Mouse (Mus musculus) MEL (cell line): ENCODE results near the gene Ankrd52. TPM values are rescaled to one million over a fixed set of nuclear protein-coding genes. Genes with fewer than 3 reads are reported as not detected.

Experiments used
- DNase-seq: peaks from one replicate; pipeline ENCODE4 v3.0.0; 2011; ENCODE audit warnings: low read depth, low spot score
- H3K27ac ChIP-seq: 2 replicates; pipeline ENCODE4 v1.5.1; 2012; ENCODE audit warnings: low read depth, mild to moderate bottlenecking, control low read depth, low read length, moderate library complexity; ENCODE audit not compliant: control insufficient read depth
- H3K27me3 ChIP-seq, 2 experiments: fragments of 150-350 bp in 1 of 2; sonication (generic) in 1 of 2; 2 replicates each; pipeline ENCODE4 v1.6.1; 2012; ENCODE audit warnings: low read length in 2 of 2, mild to moderate bottlenecking in 2 of 2, improper control_type of control experiment in 1 of 2, moderate library complexity in 1 of 2; ENCODE audit not compliant: insufficient read depth in 2 of 2, control insufficient read depth in 1 of 2
- H3K36me3 ChIP-seq, 2 experiments: 2 replicates each; pipeline ENCODE4 v1.6.1; 2012 to 2014; ENCODE audit warnings: low read length in 2 of 2, improper control_type of control experiment in 1 of 2, inconsistent platforms in 1 of 2, mild to moderate bottlenecking in 1 of 2; ENCODE audit not compliant: insufficient read depth in 2 of 2, control insufficient read depth in 1 of 2
- H3K4me1 ChIP-seq, 2 experiments: fragments of 150-350 bp in 1 of 2; sonication (generic) in 1 of 2; 2 replicates each; pipeline ENCODE4 v1.6.1; 2012; ENCODE audit warnings: low read length in 2 of 2, improper control_type of control experiment in 1 of 2, mild to moderate bottlenecking in 1 of 2; ENCODE audit not compliant: insufficient read depth in 2 of 2, control insufficient read depth in 1 of 2
- H3K4me3 ChIP-seq, 2 experiments: fragments of 150-350 bp in 1 of 2; sonication (generic) in 1 of 2; 2 replicates each; pipeline ENCODE4 v1.5.1; 2012; ENCODE audit warnings: low read depth in 2 of 2, low read length in 2 of 2, mild to moderate bottlenecking in 2 of 2, moderate library complexity in 2 of 2, control low read depth in 1 of 2, improper control_type of control experiment in 1 of 2; ENCODE audit not compliant: control insufficient read depth in 1 of 2, insufficient read depth in 1 of 2
- H3K79me2 ChIP-seq: 2 replicates; pipeline ENCODE4 v1.6.1; 2012; ENCODE audit warnings: mild to moderate bottlenecking, low read length, moderate library complexity; ENCODE audit not compliant: control insufficient read depth, poor library complexity, insufficient read depth
- H3K9ac ChIP-seq: 2 replicates; pipeline ENCODE4 v1.6.1; 2012; ENCODE audit warnings: low read depth, mild to moderate bottlenecking, control low read depth, low read length, moderate library complexity; ENCODE audit not compliant: control insufficient read depth, poor library complexity, severe bottlenecking
- H3K9me3 ChIP-seq: fragments of 150-350 bp; sonication (generic); replicated peaks from 2 replicates; pipeline ENCODE4 v1.6.1; 2012; ENCODE audit warnings: mild to moderate bottlenecking, low read length, improper control_type of control experiment, moderate library complexity; ENCODE audit not compliant: insufficient read depth
- BHLHE40 ChIP-seq: IDR thresholded peaks from 2 replicates; pipeline ENCODE4 v1.6.1; 2012; ENCODE audit warnings: low read depth, mild to moderate bottlenecking, inconsistent platforms, low read length, improper control_type of control experiment, borderline replicate concordance
- CHD2 ChIP-seq: IDR thresholded peaks from 2 replicates; pipeline ENCODE4 v1.6.1; 2011; ENCODE audit warnings: low read length, improper control_type of control experiment
- CTCF ChIP-seq, 3 experiments: IDR thresholded peaks in 2 of 3; conservative IDR thresholded peaks in 1 of 3; 2 replicates each; pipeline ENCODE4 v1.5.1; 2011 to 2012; ENCODE audit warnings: low read length in 3 of 3, low read depth in 2 of 3, mild to moderate bottlenecking in 2 of 3, improper control_type of control experiment in 1 of 3, inconsistent platforms in 1 of 3, mixed read lengths in 1 of 3, moderate library complexity in 1 of 3; ENCODE audit not compliant: control insufficient read depth in 1 of 3, insufficient read depth in 1 of 3, poor library complexity in 1 of 3, severe bottlenecking in 1 of 3
- E2F4 ChIP-seq: IDR thresholded peaks from 2 replicates; pipeline ENCODE4 v1.6.1; 2011; ENCODE audit warnings: low read depth, low read length, improper control_type of control experiment, borderline replicate concordance
- ELF1 ChIP-seq: IDR thresholded peaks from 2 replicates; pipeline ENCODE4 v1.6.1; 2014; ENCODE audit warnings: low read depth, mild to moderate bottlenecking, inconsistent platforms, low read length, improper control_type of control experiment, moderate library complexity
- EP300 ChIP-seq, 2 experiments: IDR thresholded peaks; 2 replicates each; pipeline ENCODE4 v1.6.1; 2011; ENCODE audit warnings: improper control_type of control experiment in 2 of 2, low read length in 2 of 2, low read depth in 1 of 2, mild to moderate bottlenecking in 1 of 2
- GABPA ChIP-seq: IDR thresholded peaks from 2 replicates; pipeline ENCODE4 v1.6.1; 2012; ENCODE audit warnings: low read depth, mild to moderate bottlenecking, inconsistent platforms, low read length, improper control_type of control experiment, moderate library complexity
- GATA1 ChIP-seq: IDR thresholded peaks from 2 replicates; pipeline ENCODE4 v1.6.1; 2011; ENCODE audit warnings: low read depth, low read length, improper control_type of control experiment
- HCFC1 ChIP-seq: IDR thresholded peaks from 2 replicates; pipeline ENCODE4 v1.6.1; 2012; ENCODE audit warnings: low read depth, mild to moderate bottlenecking, inconsistent platforms, low read length, improper control_type of control experiment, moderate library complexity
- JUND ChIP-seq: IDR thresholded peaks from 2 replicates; pipeline ENCODE4 v1.6.1; 2011; ENCODE audit warnings: low read depth, mild to moderate bottlenecking, improper control_type of control experiment, low read length
- KAT2A ChIP-seq: conservative IDR thresholded peaks from 2 replicates; pipeline ENCODE4 v1.6.1; 2012; ENCODE audit warnings: low read depth, low read length, improper control_type of control experiment, inconsistent platforms
- MAX ChIP-seq: IDR thresholded peaks from 2 replicates; pipeline ENCODE4 v1.6.1; 2011; ENCODE audit warnings: low read length, improper control_type of control experiment
- MAZ ChIP-seq: IDR thresholded peaks from 2 replicates; pipeline ENCODE4 v1.6.1; 2012; ENCODE audit warnings: low read depth, mild to moderate bottlenecking, inconsistent platforms, low read length, improper control_type of control experiment
- MEF2A ChIP-seq: IDR thresholded peaks from 2 replicates; pipeline ENCODE4 v1.6.1; 2014; ENCODE audit warnings: low read depth, mild to moderate bottlenecking, inconsistent platforms, low read length, improper control_type of control experiment; ENCODE audit not compliant: poor library complexity, insufficient replicate concordance, severe bottlenecking; ENCODE audit errors: extremely low read depth
- MXI1 ChIP-seq: IDR thresholded peaks from 2 replicates; pipeline ENCODE4 v1.6.1; 2011; ENCODE audit warnings: mild to moderate bottlenecking, low read depth, low read length, improper control_type of control experiment
- MYC ChIP-seq: IDR thresholded peaks from 2 replicates; pipeline ENCODE4 v1.6.1; 2011; ENCODE audit warnings: low read depth, mild to moderate bottlenecking, low read length, improper control_type of control experiment, moderate library complexity
- NRF1 ChIP-seq: IDR thresholded peaks from 2 replicates; pipeline ENCODE4 v1.6.1; 2014; ENCODE audit warnings: low read depth, mild to moderate bottlenecking, inconsistent platforms, low read length, improper control_type of control experiment, moderate library complexity; ENCODE audit not compliant: poor library complexity, insufficient read depth, severe bottlenecking
- POLR2AphosphoS2 ChIP-seq: IDR thresholded peaks from 2 replicates; pipeline ENCODE4 v1.6.1; 2011; ENCODE audit warnings: low read length, improper control_type of control experiment
- POLR2AphosphoS5 ChIP-seq: IDR thresholded peaks from 2 replicates; pipeline ENCODE4 v1.6.1; 2012; ENCODE audit warnings: low read depth, borderline replicate concordance, mild to moderate bottlenecking, inconsistent platforms, low read length, moderate library complexity, mixed read lengths
- RAD21 ChIP-seq: IDR thresholded peaks from 2 replicates; pipeline ENCODE4 v1.6.1; 2011; ENCODE audit warnings: mild to moderate bottlenecking, low read depth, low read length, improper control_type of control experiment
- TAL1 ChIP-seq: IDR thresholded peaks from 2 replicates; pipeline ENCODE4 v1.6.1; 2012; ENCODE audit warnings: mild to moderate bottlenecking, inconsistent platforms, low read length, moderate library complexity, mixed read lengths
- ZC3H11A ChIP-seq: IDR thresholded peaks from 2 replicates; pipeline ENCODE4 v1.6.1; 2012; ENCODE audit warnings: low read depth, mild to moderate bottlenecking, inconsistent platforms, low read length, improper control_type of control experiment
- ZKSCAN1 ChIP-seq: IDR thresholded peaks from 2 replicates; pipeline ENCODE4 v1.6.1; 2012; ENCODE audit warnings: low read depth, mild to moderate bottlenecking, inconsistent platforms, low read length, improper control_type of control experiment, moderate library complexity
- ZMIZ1 ChIP-seq: IDR thresholded peaks from 2 replicates; pipeline ENCODE4 v1.6.1; 2012; ENCODE audit warnings: low read depth, mild to moderate bottlenecking, inconsistent platforms, low read length, improper control_type of control experiment, moderate library complexity
- ZNF384 ChIP-seq: IDR thresholded peaks from 2 replicates; pipeline ENCODE4 v1.6.1; 2012; ENCODE audit warnings: low read depth, mild to moderate bottlenecking, inconsistent platforms, low read length, improper control_type of control experiment
- polyA plus RNA-seq, 2 experiments: library from polyadenylated mRNA; stranded (reverse) in 1 of 2; unstranded in 1 of 2; fragments of >175 nt in 1 of 2; fragments of >200 nt in 1 of 2; gene quantifications; 2 replicates each; pipeline versions ENCODE4 v1.2.1 to v1.2.4; 2012; ENCODE audit warnings: low replicate concordance in 2 of 2, low read depth in 1 of 2; ENCODE audit not compliant: insufficient read length in 2 of 2, insufficient read depth in 1 of 2, missing spikeins in 1 of 2
- total RNA-seq: library from RNA; depleted of rRNA; stranded (reverse); fragments of 300-350 nt; gene quantifications from 2 replicates; pipeline ENCODE4 v1.2.3, GENCODE M21; 2012

Ankrd52 gene
- total and polyA plus RNA-seq, 3 experiments, result 9.5 to 39.9 TPM; not detected in 1

GRCm38 (mm10) chr10:128451014-128451413, 74.1 kb downstream of the Ankrd52 start:
- no peak overlapping the region for H3K27ac ChIP-seq
- H3K4me1 ChIP-seq, result peaks cover 0 to 5% of the 10 kb centered on the region in 2 experiments; a peak in 1 of 4 replicates
- H3K9ac ChIP-seq, result no peak overlapping the region
- DNase-seq, result no peak
- H3K9me3 ChIP-seq, result no peaks in the 10 kb centered on the region
- H3K4me3 ChIP-seq, result no peak overlapping the region
- TF ChIP-seq POLR2AphosphoS5 (no peak), ZC3H11A (no peak), TAL1 (no peak), GABPA (no peak), JUND (no peak), ZMIZ1 (no peak), MEF2A (no peak), MXI1 (no peak), KAT2A (no peak), MAX (no peak), ZNF384 (no peak), ELF1 (no peak), HCFC1 (no peak), ZKSCAN1 (no peak), CHD2 (no peak)
- no peaks in the 10 kb centered on the region for H3K27me3 ChIP-seq
- no peaks in the 10 kb centered on the region for H3K79me2 ChIP-seq
- H3K36me3 ChIP-seq, result no peaks in the 10 kb centered on the region

GRCm38 (mm10) chr10:128454471-128454870, 77.6 kb downstream of the Ankrd52 start:
- Histone ChIP-seq H3K9ac (no peak overlapping the region), H3K4me3 (no peak overlapping the region), H3K27ac (no peak overlapping the region), H3K27me3 (no peaks in the 10 kb centered on the region), H3K9me3 (no peaks in the 10 kb centered on the region), H3K79me2 (peaks cover 5% of the 10 kb centered on the region; the same call in 1 of the 2 replicates), H3K36me3 (no peaks in the 10 kb centered on the region), H3K4me1 (peaks cover 0 to 8% of the 10 kb centered on the region in 2 experiments; a peak in 2 of 4 replicates)
- DNase-seq, result no peak
- TF ChIP-seq CHD2 (no peak), CTCF (IDR thresholded peaks at IDR 0.05 in 2 of 3, conservative IDR thresholded peaks at IDR 0.05 in 1 of 3; ENCODE audit: control insufficient read depth in 1 of 3, insufficient read depth in 1 of 3, low read depth in 2 of 3, low read length in 3 of 3, poor library complexity in 1 of 3, severe bottlenecking in 1 of 3) (no peak)

GRCm38 (mm10) chr10:128455280-128455679, 78.4 kb downstream of the Ankrd52 start:
- H3K4me1 ChIP-seq, result peaks cover 2 to 11% of the 10 kb centered on the region in 2 experiments; a peak in 3 of 4 replicates
- peak overlapping the region; percentile 46 for H3K9ac ChIP-seq
- H3K36me3 ChIP-seq, result peaks cover 0 to 3% of the 10 kb centered on the region in 2 experiments; a peak in 2 of 4 replicates
- H3K27me3 ChIP-seq, result no peaks in the 10 kb centered on the region
- H3K27ac ChIP-seq, result no peak overlapping the region
- DNase-seq, result peak; percentile 91
- H3K4me3 ChIP-seq, result peak overlapping the region; percentile 34 to 56
- H3K9me3 ChIP-seq, result no peaks in the 10 kb centered on the region
- peaks cover 11% of the 10 kb centered on the region for H3K79me2 ChIP-seq
- no peak for TF ChIP-seq POLR2AphosphoS2
- peak; percentile 48; the same call in 1 of the 2 replicates for TF ChIP-seq BHLHE40
- 0 out of 2 replicates have a peak, but pooled peaks have one; percentile 21 for TF ChIP-seq ELF1
- 0 out of 2 replicates have a peak, but pooled peaks have one; percentile 33 for TF ChIP-seq GABPA
- no peak for TF ChIP-seq GATA1
- TF ChIP-seq E2F4, result no peak
- peak; percentile 52; the same call in 1 of the 2 replicates for TF ChIP-seq MYC
- TF ChIP-seq EP300 (IDR thresholded peaks at IDR 0.05; ENCODE audit: low read depth in 1 of 2, low read length in 2 of 2), result peak in 1 of 2 experiments; percentile 24; a peak in 1 of 4 replicates
- no peak for TF ChIP-seq NRF1
- TF ChIP-seq RAD21, result peak; percentile 90
- peak; percentile 99 for TF ChIP-seq ZNF384
- peak; percentile 43 for TF ChIP-seq MXI1
- peak in 2 of 3 experiments; percentile 62 to 80; a peak in 4 of 6 replicates for TF ChIP-seq CTCF (IDR thresholded peaks at IDR 0.05 in 2 of 3, conservative IDR thresholded peaks at IDR 0.05 in 1 of 3; ENCODE audit: control insufficient read depth in 1 of 3, insufficient read depth in 1 of 3, low read depth in 2 of 3, low read length in 3 of 3, poor library complexity in 1 of 3, severe bottlenecking in 1 of 3)
- no peak for TF ChIP-seq POLR2AphosphoS5
- peak; percentile 81; the same call in 1 of the 2 replicates for TF ChIP-seq MAZ
